Mouse (Mus musculus) bone marrow, adult 2 months (tissue): ENCODE results near the gene Gm11639.

Experiments
- CTCF ChIP-seq: fragments of 200-500 bp; IDR thresholded peaks from 2 replicates; pipeline ENCODE4 v1.5.1; 2011; ENCODE audit warnings: low read length, control low read depth; ENCODE audit not compliant: control insufficient read depth, insufficient read depth
- POLR2A ChIP-seq: fragments of 200-500 bp; IDR thresholded peaks from 2 replicates; pipeline ENCODE4 v1.6.1; 2011; ENCODE audit warnings: low read depth, mild to moderate bottlenecking, control low read depth, low read length, borderline replicate concordance; ENCODE audit not compliant: control insufficient read depth

DNA sequence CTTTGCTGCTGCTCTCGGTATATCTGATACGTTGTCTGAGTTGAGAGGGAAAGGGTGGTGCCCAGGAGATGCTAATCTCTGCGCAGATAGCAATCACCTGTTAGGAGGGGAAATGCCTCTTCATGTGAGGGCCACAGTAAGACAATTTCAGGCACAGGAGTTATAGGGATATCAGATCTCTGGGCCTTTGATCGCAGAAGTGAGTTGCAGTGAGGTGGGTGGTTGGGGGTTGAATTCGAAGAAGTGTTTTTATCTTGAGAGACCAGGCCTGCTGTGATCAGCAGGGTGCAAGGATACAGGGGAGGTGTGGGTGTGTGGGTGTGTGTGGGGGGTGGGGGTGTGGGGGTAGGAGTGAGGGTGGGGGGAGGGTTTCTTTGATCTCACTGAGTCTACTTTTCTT, 24.4 kb upstream of the Gm11639 start:
- TF ChIP-seq POLR2A = no peak
- no peak for TF ChIP-seq CTCF
